Comparison of ENCODE assay signal across 26 mouse cellular contexts in genomic region chr12:51323604-51324003, GRCm38 (mm10). TPM values are rescaled to one million over a fixed set of nuclear protein-coding genes. Genes with fewer than 3 reads are reported as not detected.
DNase-seq lines count a peak whose midpoint lies in the region; ATAC-seq and TF ChIP-seq lines count a peak whose summit lies in the region.
"Had no signal": no experiment of that assay in that cellular context is flagged by ENCODE, and none has a peak within 500 bp of the region (broad histone marks: within the 10 kb centered on the region; RNA-seq: fewer than 3 reads in every experiment).

No protein-coding gene starts in this region.

- no peak for DNase-seq in gastrocnemius, adult 2 months
- no peak for DNase-seq in gastrocnemius, postnatal 10 days
- no peak for DNase-seq in layer of hippocampus, adult 2 months (ENCODE audit: low spot score in 2 of 2)
- DNase-seq in layer of hippocampus, adult 9-10 months (ENCODE audit: low spot score) = no peak
- peak; percentile 7 for DNase-seq in A20 (ENCODE audit: low read depth, low spot score)
- DNase-seq in brain, embryonic 14.5 days (ENCODE audit: low read depth) = no peak
- no peak for DNase-seq in c-Kit-positive CD71-positive TER-119-positive erythroid progenitor cells, embryonic 14.5 days (ENCODE audit: low spot score)
- DNase-seq: adrenal gland, postnatal 10 days; B cell, adult 2 months; cerebellum, adult 11-12 months; cerebellum, postnatal 25 days; heart, postnatal 36 days; kidney, adult 11 months; kidney, postnatal 25 days; layer of hippocampus, adult 9-11 months; lung, postnatal 14 days; spleen, adult 18-20 months; thymus, postnatal 36 days had no signal

- peak; percentile 10; the same call in 1 of the 2 replicates for TF ChIP-seq CTCF in gastrocnemius, adult 2 months (IDR thresholded peaks at IDR 0.05)
- peak; percentile 62 for TF ChIP-seq CTCF in layer of hippocampus, adult 2 months (conservative IDR thresholded peaks at IDR 0.05)
- TF ChIP-seq CTCF in brain, embryonic 14.5 days (IDR thresholded peaks at IDR 0.05; ENCODE audit: borderline replicate concordance, extremely low read depth, insufficient read depth, insufficient read length) = peak; percentile 4; the same call in 1 of the 2 replicates

- ATAC-seq in megakaryocyte, adult 5-6 weeks (ENCODE audit: poor library complexity, severe bottlenecking) = no peak
- ATAC-seq: forebrain, embryonic 14.5 days; midbrain, embryonic 16.5 days had no signal

- no peak overlapping the region for H3K27ac ChIP-seq in gastrocnemius, adult 2 months
- no peak overlapping the region for H3K27ac ChIP-seq in layer of hippocampus, adult 2 months
- H3K27ac ChIP-seq: embryonic facial prominence, embryonic 12.5 days; hindbrain, embryonic 15.5 days; limb, embryonic 12.5 days; liver, embryonic 14.5 days; neural tube, embryonic 15.5 days had no signal

- intact Hi-C loops in gastrocnemius, adult 2 months (cut with DNase I) = no loop called here

- no peak for TF ChIP-seq POLR2A in brain, embryonic 14.5 days (IDR thresholded peaks at IDR 0.05; ENCODE audit: borderline replicate concordance, extremely low read depth, insufficient read depth, insufficient read length, poor library complexity, severe bottlenecking)

- no peak overlapping the region for H3K4me3 ChIP-seq in gastrocnemius, adult 2 months
- H3K4me3 ChIP-seq in layer of hippocampus, adult 2 months = no peak overlapping the region
- H3K4me3 ChIP-seq: embryonic facial prominence, embryonic 12.5 days; hindbrain, embryonic 15.5 days; limb, embryonic 12.5 days; neural tube, embryonic 15.5 days had no signal

RNA-seq across cellular contexts. Expression of gene G2e3, which starts 24.3 kb away (rescaled TPM):
- 1 to 10 TPM; 1.6 to 2.1 TPM for total RNA-seq in gastrocnemius, adult 2 months (2021)
- 1 to 10 TPM; 5.8 to 7.7 TPM for total RNA-seq in gastrocnemius, postnatal 10 days (2021)
- 10 to 100 TPM; 12.4 to 14.7 TPM for total RNA-seq in layer of hippocampus, adult 2 months (2021)
- polyA plus RNA-seq in brain, embryonic 14.5 days (2012; rRNA removed) = 18.5 and 24.8 TPM in 2 replicates
- total RNA-seq in megakaryocyte, adult 5-6 weeks (2015) = 27.4 and 30.5 TPM in 2 replicates
- total RNA-seq in megakaryocyte, adult 5-6 weeks (2017) = 25.1 and 41.2 TPM in 2 replicates

RNA-seq across cellular contexts. Expression of gene Scfd1, which starts 53.7 kb away (rescaled TPM):
- 10 to 100 TPM; 18.0 to 20.6 TPM for total RNA-seq in gastrocnemius, adult 2 months (2021)
- total RNA-seq in gastrocnemius, postnatal 10 days (2021) = 10 to 100 TPM; 30.7 to 30.9 TPM
- total RNA-seq in layer of hippocampus, adult 2 months (2021) = 10 to 100 TPM; 39.0 to 42.0 TPM
- polyA plus RNA-seq in brain, embryonic 14.5 days (2012; rRNA removed) = 31.8 and 32.7 TPM in 2 replicates
- total RNA-seq in megakaryocyte, adult 5-6 weeks (2015) = 51.8 and 59.5 TPM in 2 replicates
- total RNA-seq in megakaryocyte, adult 5-6 weeks (2017) = 71.4 and 76.1 TPM in 2 replicates

Comparison
In these comparisons a context has a peak if more than half of its experiments do, and no peak if none do; other contexts are left out.
1. CTCF ChIP-seq: peak in every context shown above with its lines; median percentile 62 in layer of hippocampus, adult 2 months; 10 in gastrocnemius, adult 2 months; 4 in brain, embryonic 14.5 days.